Mouse (Mus musculus): ENCODE data around the gene Ltc4s.

GRCm38 (mm10) chr11:50190362-50190761, 48.1 kb downstream of the Ltc4s start:
- TF ChIP-seq CTCF (IDR thresholded peaks at IDR 0.05; ENCODE audit: control insufficient read depth, insufficient read depth, insufficient read length) (no peak), MYOD1 (IDR thresholded peaks at IDR 0.05; ENCODE audit: control insufficient read depth, insufficient read length, low read depth) (no peak), MAX (IDR thresholded peaks at IDR 0.05) (no peak), MYOG (IDR thresholded peaks at IDR 0.05; ENCODE audit: control insufficient read depth, extremely low read depth, insufficient read length) (no peak), FOSL1 (IDR thresholded peaks at IDR 0.05; ENCODE audit: insufficient read depth, low read length, poor library complexity, severe bottlenecking) (no peak), CEBPB (IDR thresholded peaks at IDR 0.05; ENCODE audit: low read depth) (no peak), USF1 (IDR thresholded peaks at IDR 0.05; ENCODE audit: low read depth) (no peak)

All from C2C12 (cell line).